Mouse (Mus musculus): ENCODE measurements around the gene Ccdc93. TPM values are rescaled to one million over a fixed set of nuclear protein-coding genes. Genes with fewer than 3 reads are reported as not detected.

Gene Ccdc93
- total and polyA plus RNA-seq, 3 experiments: 21.3 to 21.5 TPM; not detected in 1

- no peaks in the 10 kb centered on the region for H3K27me3 ChIP-seq (ENCODE audit: control insufficient read depth in 1 of 2, insufficient read depth in 2 of 2, low read length in 2 of 2)
- H3K4me3 ChIP-seq (ENCODE audit: control insufficient read depth in 1 of 2, insufficient read depth in 1 of 2, low read depth in 2 of 2, low read length in 2 of 2): no peak overlapping the region
- no peaks in the 10 kb centered on the region for H3K9me3 ChIP-seq (replicated peaks; ENCODE audit: insufficient read depth, low read length)
- no peak overlapping the region for H3K27ac ChIP-seq (ENCODE audit: control insufficient read depth, low read depth, low read length)
- H3K9ac ChIP-seq (ENCODE audit: control insufficient read depth, low read depth, low read length, poor library complexity, severe bottlenecking): no peak overlapping the region
- H3K79me2 ChIP-seq (ENCODE audit: control insufficient read depth, insufficient read depth, low read length, poor library complexity): no peaks in the 10 kb centered on the region
- peaks cover 0 to 6% of the 10 kb centered on the region in 2 experiments; a peak in 2 of 4 replicates for H3K4me1 ChIP-seq (ENCODE audit: control insufficient read depth in 1 of 2, insufficient read depth in 2 of 2, low read length in 2 of 2)
- H3K36me3 ChIP-seq (ENCODE audit: control insufficient read depth in 1 of 2, insufficient read depth in 2 of 2, low read length in 2 of 2): peaks cover 0 to 14% of the 10 kb centered on the region in 2 experiments; a peak in 2 of 4 replicates
- no peak for TF ChIP-seq KAT2A (conservative IDR thresholded peaks at IDR 0.05; ENCODE audit: low read depth, low read length)
- no peak for TF ChIP-seq BHLHE40 (IDR thresholded peaks at IDR 0.05; ENCODE audit: borderline replicate concordance, low read depth, low read length)
- no peak for TF ChIP-seq POLR2A (IDR thresholded peaks at IDR 0.05; ENCODE audit: control insufficient read depth in 1 of 2, insufficient read depth in 1 of 2, low read depth in 1 of 2, low read length in 2 of 2, poor library complexity in 1 of 2)
- no peak for TF ChIP-seq RCOR1 (IDR thresholded peaks at IDR 0.05; ENCODE audit: low read depth, low read length)
- no peak for TF ChIP-seq POLR2AphosphoS2 (IDR thresholded peaks at IDR 0.05; ENCODE audit: low read length)
- no peak for TF ChIP-seq RAD21 (IDR thresholded peaks at IDR 0.05; ENCODE audit: low read depth, low read length)
- TF ChIP-seq MYC (IDR thresholded peaks at IDR 0.05; ENCODE audit: low read depth, low read length): no peak
- TF ChIP-seq EP300 (IDR thresholded peaks at IDR 0.05; ENCODE audit: low read depth in 1 of 2, low read length in 2 of 2): no peak
- TF ChIP-seq NRF1 (IDR thresholded peaks at IDR 0.05; ENCODE audit: insufficient read depth, low read depth, low read length, poor library complexity, severe bottlenecking): no peak
- no peak for TF ChIP-seq CHD2 (IDR thresholded peaks at IDR 0.05; ENCODE audit: low read length)
- no peak for TF ChIP-seq JUND (IDR thresholded peaks at IDR 0.05; ENCODE audit: low read depth, low read length)
- TF ChIP-seq MAZ (IDR thresholded peaks at IDR 0.05; ENCODE audit: low read depth, low read length): no peak
- TF ChIP-seq UBTF (IDR thresholded peaks at IDR 0.05; ENCODE audit: borderline replicate concordance, insufficient read depth, low read depth, low read length): no peak
- TF ChIP-seq GATA1 (IDR thresholded peaks at IDR 0.05; ENCODE audit: low read depth, low read length): no peak
- no peak for TF ChIP-seq GABPA (IDR thresholded peaks at IDR 0.05; ENCODE audit: low read depth, low read length)
- TF ChIP-seq NELFE (IDR thresholded peaks at IDR 0.05; ENCODE audit: low read depth, low read length): no peak
- TF ChIP-seq SMC3 (IDR thresholded peaks at IDR 0.05; ENCODE audit: low read depth, low read length): no peak
- TF ChIP-seq ELF1 (IDR thresholded peaks at IDR 0.05; ENCODE audit: low read depth, low read length): no peak
- no peak for DNase-seq (ENCODE audit: low read depth, low spot score)
Observed at GRCm38 (mm10) chr1:121447216-121447615, 16.4 kb downstream of the Ccdc93 start.

GRCm38 (mm10) chr1:121448166-121448565 is 17.3 kb downstream of the Ccdc93 start:
- H3K9ac ChIP-seq (ENCODE audit: control insufficient read depth, low read depth, low read length, poor library complexity, severe bottlenecking): no peak overlapping the region
- H3K4me1 ChIP-seq (ENCODE audit: control insufficient read depth in 1 of 2, insufficient read depth in 2 of 2, low read length in 2 of 2): peaks cover 0 to 6% of the 10 kb centered on the region in 2 experiments; a peak in 2 of 4 replicates
- DNase-seq (ENCODE audit: low read depth, low spot score): no peak
- no peak overlapping the region for H3K4me3 ChIP-seq (ENCODE audit: control insufficient read depth in 1 of 2, insufficient read depth in 1 of 2, low read depth in 2 of 2, low read length in 2 of 2)
- H3K27me3 ChIP-seq (ENCODE audit: control insufficient read depth in 1 of 2, insufficient read depth in 2 of 2, low read length in 2 of 2): no peaks in the 10 kb centered on the region
- no peaks in the 10 kb centered on the region for H3K9me3 ChIP-seq (replicated peaks; ENCODE audit: insufficient read depth, low read length)
- no peak overlapping the region for H3K27ac ChIP-seq (ENCODE audit: control insufficient read depth, low read depth, low read length)
- H3K36me3 ChIP-seq (ENCODE audit: control insufficient read depth in 1 of 2, insufficient read depth in 2 of 2, low read length in 2 of 2): peaks cover 0 to 10% of the 10 kb centered on the region in 2 experiments; a peak in 2 of 4 replicates
- TF ChIP-seq GATA1 (IDR thresholded peaks at IDR 0.05; ENCODE audit: low read depth, low read length) (no peak), SIN3A (IDR thresholded peaks at IDR 0.05; ENCODE audit: low read length) (no peak), ETS1 (IDR thresholded peaks at IDR 0.05; ENCODE audit: low read depth, low read length) (no peak), GABPA (IDR thresholded peaks at IDR 0.05; ENCODE audit: low read depth, low read length) (no peak), RAD21 (IDR thresholded peaks at IDR 0.05; ENCODE audit: low read depth, low read length) (no peak), JUND (IDR thresholded peaks at IDR 0.05; ENCODE audit: low read depth, low read length) (no peak), BHLHE40 (IDR thresholded peaks at IDR 0.05; ENCODE audit: borderline replicate concordance, low read depth, low read length) (no peak), ZKSCAN1 (IDR thresholded peaks at IDR 0.05; ENCODE audit: low read depth, low read length) (no peak), USF2 (IDR thresholded peaks at IDR 0.05; ENCODE audit: borderline replicate concordance in 1 of 2, insufficient read depth in 1 of 2, low read depth in 1 of 2, low read length in 2 of 2) (no peak), POLR2A (IDR thresholded peaks at IDR 0.05; ENCODE audit: control insufficient read depth in 1 of 2, insufficient read depth in 1 of 2, low read depth in 1 of 2, low read length in 2 of 2, poor library complexity in 1 of 2) (no peak), POLR2AphosphoS5 (IDR thresholded peaks at IDR 0.05; ENCODE audit: borderline replicate concordance, low read depth, low read length) (no peak), SMC3 (IDR thresholded peaks at IDR 0.05; ENCODE audit: low read depth, low read length) (no peak), MEF2A (IDR thresholded peaks at IDR 0.05; ENCODE audit: extremely low read depth, insufficient replicate concordance, low read depth, low read length, poor library complexity, severe bottlenecking) (no peak), KAT2A (conservative IDR thresholded peaks at IDR 0.05; ENCODE audit: low read depth, low read length) (no peak), POLR2AphosphoS2 (IDR thresholded peaks at IDR 0.05; ENCODE audit: low read length) (no peak), ELF1 (IDR thresholded peaks at IDR 0.05; ENCODE audit: low read depth, low read length) (no peak), CHD2 (IDR thresholded peaks at IDR 0.05; ENCODE audit: low read length) (no peak)
- no peaks in the 10 kb centered on the region for H3K79me2 ChIP-seq (ENCODE audit: control insufficient read depth, insufficient read depth, low read length, poor library complexity)
